Comparison of ENCODE assay signal across 1 mouse cellular context in genomic region chr10:80994621-80995020, GRCm38 (mm10).
TF ChIP-seq lines count a peak whose summit lies in the region.

No protein-coding gene starts in this region.

TF ChIP-seq in MEL, 35 proteins besides CTCF, POLR2A, EP300 and RAD21 (continued from another document):
- TF ChIP-seq HCFC1 (IDR thresholded peaks at IDR 0.05; ENCODE audit: low read depth, low read length) = no peak
- no peak for TF ChIP-seq MYC (IDR thresholded peaks at IDR 0.05; ENCODE audit: low read depth, low read length)
- no peak for TF ChIP-seq UBTF (IDR thresholded peaks at IDR 0.05; ENCODE audit: borderline replicate concordance, insufficient read depth, low read depth, low read length)
- no peak for TF ChIP-seq POLR2AphosphoS2 (IDR thresholded peaks at IDR 0.05; ENCODE audit: low read length)
- no peak for TF ChIP-seq POLR2AphosphoS5 (IDR thresholded peaks at IDR 0.05; ENCODE audit: borderline replicate concordance, low read depth, low read length)
- no peak for TF ChIP-seq NRF1 (IDR thresholded peaks at IDR 0.05; ENCODE audit: insufficient read depth, low read depth, low read length, poor library complexity, severe bottlenecking)
